Mouse (Mus musculus) brain, adult 10 weeks (tissue): ENCODE data around the gene Tpcn1. TPM values are rescaled to one million over a fixed set of nuclear protein-coding genes. Genes with fewer than 3 reads are reported as not detected.

Source experiments
- polyA plus RNA-seq: library from polyadenylated mRNA; stranded (reverse); fragments of 350-450 nt; fragmentation: Illumina TruSeq; extraction: RNeasy Lipid Tissue Mini Kit (QIAGEN cat#74804); gene quantifications from one replicate; pipeline ENCODE4 v1.2.3, GENCODE M21; 2015; ENCODE audit warnings: low read depth, low replicate concordance

The Tpcn1 gene
- 20.2 TPM for polyA plus RNA-seq

GRCm38 (mm10) chr5:120588569-120589094, at the start of gene Tpcn1, which contains the start of gene Iqcd:
Gene Tpcn1, minus strand, starts transcription at chr5:120588673.
Gene Iqcd, plus strand, starts transcription at chr5:120589016.

GRCm38 (mm10) chr5:120634131-120634530, 45.7 kb upstream of the Tpcn1 start, which contains the start of gene Cfap73:
Gene Cfap73, minus strand, starts transcription at chr5:120634235.

GRCm38 (mm10) chr5:120612442-120612821, 24.0 kb upstream of the Tpcn1 start, which contains the start of the genes Rita1 and Ddx54:
Gene Rita1, minus strand, starts transcription at chr5:120612589.
Gene Ddx54, plus strand, starts transcription at chr5:120612739.

GRCm38 (mm10) chr5:120510982-120511642, 77.4 kb downstream of the Tpcn1 start, which contains the start of gene Slc8b1:
Gene Slc8b1, plus strand, starts transcription at chr5:120511168.

GRCm38 (mm10) chr5:120503144-120503795, 85.2 kb downstream of the Tpcn1 start, which contains the start of gene Plbd2:
Gene Plbd2, minus strand, starts transcription at chr5:120503625.

Other genes with a start within 250 kb of the Tpcn1 start
- gene Lhx5, start 157.0 kb downstream of the Tpcn1 start, polyA plus RNA-seq = 0.97 TPM
- 3.6 TPM for gene Sdsl, start 115.9 kb downstream of the Tpcn1 start, polyA plus RNA-seq
- 0.39 TPM for gene Sds, start 112.1 kb downstream of the Tpcn1 start, polyA plus RNA-seq
- 38.9 TPM for gene Plbd2, start 85.0 kb downstream of the Tpcn1 start, polyA plus RNA-seq
- 4.3 TPM for gene Slc8b1, start 77.5 kb downstream of the Tpcn1 start, polyA plus RNA-seq
- 1.6 TPM for gene Iqcd, start 343 bp upstream of the Tpcn1 start, polyA plus RNA-seq
- gene Rita1, start 23.9 kb upstream of the Tpcn1 start, polyA plus RNA-seq = 38.2 TPM
- gene Ddx54, start 24.1 kb upstream of the Tpcn1 start, polyA plus RNA-seq = 21.0 TPM
- not detected for gene Cfap73, start 45.6 kb upstream of the Tpcn1 start, polyA plus RNA-seq
- gene Rasal1, start 60.1 kb upstream of the Tpcn1 start, polyA plus RNA-seq = 49.7 TPM
- gene Dtx1, start 123.3 kb upstream of the Tpcn1 start, polyA plus RNA-seq = 47.7 TPM
- gene Oas2, start 161.2 kb upstream of the Tpcn1 start, polyA plus RNA-seq = 0.51 TPM
- gene Oas3, start 189.0 kb upstream of the Tpcn1 start, polyA plus RNA-seq = not detected
- not detected for gene Oas1e, start 206.9 kb upstream of the Tpcn1 start, polyA plus RNA-seq
- gene Oas1c, start 223.8 kb upstream of the Tpcn1 start, polyA plus RNA-seq = 1.1 TPM